Mouse (Mus musculus): ENCODE measurements around the gene Myzap.
A peak's percentile ranks its signal among the peaks of the same experiment; 100 is the strongest.

GRCm38 (mm10) chr9:71612981-71613380 is 20.8 kb upstream of the Myzap start:
- TF ChIP-seq CTCF (IDR thresholded peaks at IDR 0.05; ENCODE audit: control insufficient read depth, insufficient read depth, insufficient replicate concordance, low read depth, low read length) (peak; percentile 84; the same call in 1 of the 2 replicates), POLR2A (IDR thresholded peaks at IDR 0.05; ENCODE audit: control insufficient read depth, low read depth, low read length) (no peak)

Measured in testis, adult 2 months (tissue).